Mouse (Mus musculus): ENCODE measurements at regions not wholly inside any gene's neighbourhood (a gene's known extent, or its start where the extent isn't known, plus 50 kb on each side); places are given as distances from the start of the nearest gene placed in this dataset.
A peak's percentile ranks its signal among the peaks of the same experiment; 100 is the strongest.

GRCm38 (mm10) chr16:66086499-66086898, 271.4 kb downstream of the Vgll3 start:
- ATAC-seq (ENCODE audit: poor library complexity, severe bottlenecking) = peak; percentile 54

DNA sequence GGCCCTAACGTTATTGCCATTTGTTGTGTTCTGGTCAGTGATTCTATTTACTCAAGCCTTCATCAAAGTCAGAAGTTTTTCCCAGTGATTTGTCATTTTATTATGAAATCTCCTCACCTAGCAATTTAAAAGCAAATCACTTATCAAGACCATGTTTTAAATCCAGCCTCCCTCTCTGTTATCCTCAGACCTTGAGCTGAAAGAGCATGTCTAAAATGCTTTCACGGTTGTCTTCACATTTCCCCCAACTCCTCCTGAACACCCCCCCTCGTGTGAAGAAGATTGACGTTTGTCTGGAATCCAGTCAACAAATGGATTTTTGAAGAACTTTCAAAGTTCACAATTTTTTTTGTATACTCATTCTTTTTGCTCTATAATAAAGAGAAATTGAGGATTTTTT, 277.7 kb downstream of the Vgll3 start:
- no peak for ATAC-seq (ENCODE audit: poor library complexity, severe bottlenecking)

- ATAC-seq (ENCODE audit: poor library complexity, severe bottlenecking) = no peak
Measured at GRCm38 (mm10) chr16:66095682-66096081, 280.6 kb downstream of the Vgll3 start.

GRCm38 (mm10) chr16:66117930-66118329, 302.9 kb downstream of the Vgll3 start:
- ATAC-seq (ENCODE audit: poor library complexity, severe bottlenecking) = no peak

- ATAC-seq (ENCODE audit: poor library complexity, severe bottlenecking) = no peak
Measured at GRCm38 (mm10) chr16:66137755-66138154, 322.7 kb downstream of the Vgll3 start.

DNA sequence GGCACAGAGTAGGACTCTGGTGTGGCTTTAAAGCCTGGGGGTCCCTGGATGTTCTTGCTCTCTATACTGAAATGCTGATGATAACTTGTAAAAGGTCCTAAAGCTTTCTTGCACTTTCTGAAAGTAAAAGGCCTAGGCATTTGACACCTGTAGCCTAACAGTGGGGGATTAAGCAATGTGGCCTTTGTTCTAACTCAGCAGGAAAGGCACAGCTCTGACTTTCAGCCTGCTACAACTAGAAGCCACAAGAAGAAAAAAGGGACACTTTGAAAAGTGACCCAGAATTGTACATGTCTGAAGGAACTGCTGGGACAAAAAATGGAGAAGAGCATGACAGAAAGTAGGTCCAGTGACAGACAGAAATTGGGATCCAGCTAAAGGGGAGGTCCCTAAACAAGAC, 329.7 kb downstream of the Vgll3 start:
- no peak for ATAC-seq (ENCODE audit: poor library complexity, severe bottlenecking)

DNA sequence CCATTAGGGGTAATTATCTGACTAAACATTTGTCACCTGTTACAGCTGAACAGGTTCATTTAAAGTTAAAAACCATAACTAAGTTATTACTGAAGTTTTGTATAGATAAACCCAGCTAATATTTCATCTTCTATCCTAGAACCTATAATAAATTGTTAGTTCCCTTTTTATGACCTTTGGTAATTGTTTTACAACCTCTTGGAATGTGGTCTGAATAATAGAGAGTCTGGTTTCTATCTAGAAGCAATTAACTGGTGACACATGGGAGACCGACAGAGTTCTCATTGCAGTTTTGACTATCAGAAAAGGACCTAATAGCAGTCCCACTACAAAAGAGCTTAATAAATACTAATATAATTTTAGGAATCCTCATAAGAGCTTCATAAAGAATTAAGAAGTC, 330.2 kb downstream of the Vgll3 start:
- ATAC-seq (ENCODE audit: poor library complexity, severe bottlenecking) = no peak

- no peak for ATAC-seq (ENCODE audit: poor library complexity, severe bottlenecking)
Measured at GRCm38 (mm10) chr16:66168289-66168688, 353.2 kb downstream of the Vgll3 start.

DNA sequence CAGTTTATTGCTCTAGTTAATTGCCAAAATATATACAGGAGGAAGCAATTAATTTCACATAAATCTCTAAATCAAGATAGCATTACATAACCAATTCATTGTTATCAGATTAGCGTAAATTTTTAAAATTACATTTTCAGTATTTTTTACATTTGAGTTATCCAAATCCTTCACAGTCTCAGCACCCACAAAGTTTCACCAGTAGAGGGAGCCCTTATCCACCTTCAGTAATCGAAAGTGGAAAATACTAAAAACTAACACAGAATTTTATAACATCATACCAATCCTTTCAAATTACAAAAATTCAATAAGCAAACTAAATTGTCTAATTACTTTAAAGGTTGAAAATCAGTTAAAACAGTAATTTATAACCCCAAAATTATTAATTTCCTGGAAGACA, 375.7 kb downstream of the Vgll3 start:
- no peak for ATAC-seq (ENCODE audit: poor library complexity, severe bottlenecking)

GRCm38 (mm10) chr16:66201406-66201805, 386.3 kb downstream of the Vgll3 start:
- ATAC-seq (ENCODE audit: poor library complexity, severe bottlenecking) = no peak

Measured in megakaryocyte, adult 5-6 weeks (primary cell).